Comparison of ENCODE assay signal across 8 mouse cellular contexts in the genomic region with DNA sequence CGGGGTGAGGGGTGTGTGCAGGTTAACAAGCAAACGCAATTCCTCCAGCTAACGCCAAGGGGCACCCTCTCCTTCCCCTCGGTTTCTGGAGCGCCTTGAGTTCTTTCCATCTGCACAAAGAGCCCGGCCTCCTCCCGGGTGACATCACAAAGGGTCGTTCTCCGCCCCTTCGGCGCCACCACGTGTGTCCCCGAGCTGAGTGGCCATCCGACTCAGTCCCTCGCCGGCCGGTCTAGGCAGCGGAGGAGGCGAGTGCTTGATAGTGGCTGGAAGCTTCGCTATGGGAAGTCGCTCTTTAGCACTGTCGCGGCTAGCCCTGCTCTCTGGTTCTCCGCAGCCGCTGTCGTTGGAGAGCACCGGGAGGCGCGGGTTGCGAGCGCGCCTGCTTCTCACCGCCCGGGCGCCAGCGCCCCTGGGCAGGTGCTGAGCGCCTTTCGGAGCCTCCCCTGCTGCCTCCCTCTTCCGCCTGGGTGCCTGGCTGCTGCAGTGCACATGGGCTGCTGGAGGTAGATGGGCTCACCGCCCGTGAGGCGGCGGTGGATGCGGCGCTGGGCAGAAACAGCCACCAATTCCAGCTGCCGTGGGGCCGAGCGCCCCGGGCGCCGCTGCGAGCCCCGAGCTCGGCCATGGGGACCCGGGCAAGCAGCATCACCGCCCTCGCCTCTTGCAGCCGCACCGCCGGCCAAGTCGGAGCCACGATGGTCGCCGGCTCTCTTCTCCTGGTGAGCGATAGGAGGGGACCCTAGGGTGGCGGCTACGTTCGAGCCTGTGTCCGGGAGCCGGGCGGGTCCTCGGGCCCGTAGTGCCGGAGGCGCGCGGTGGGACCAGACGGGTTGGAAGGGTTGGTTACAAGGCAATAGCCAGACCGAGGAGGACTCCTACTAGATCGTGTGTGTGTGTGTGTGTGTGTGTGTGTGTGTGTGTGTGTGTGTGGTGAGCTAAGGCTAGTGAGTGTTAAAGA. TPM values are rescaled to one million over a fixed set of nuclear protein-coding genes. Genes with fewer than 3 reads are reported as not detected.
DNase-seq lines count a peak whose midpoint lies in the region; ATAC-seq and TF ChIP-seq lines count a peak whose summit lies in the region.

A gene (plus strand): TSS at position 185 of the 961 bp plus-strand sequence.

- under 1% methylated on average over 80 of the region's 80 CpGs for WGBS in heart, embryonic 13.5 days
- under 1% methylated on average over 79 of the region's 80 CpGs for WGBS in liver, embryonic 11.5 days

- no peaks in the 10 kb centered on the region for H3K79me3 ChIP-seq in C2C12 (ENCODE audit: low read depth)

- peak within 1 kb of the TSS; percentile 13; the same call in 1 of the 2 replicates for H3K27ac ChIP-seq in heart, embryonic 13.5 days (replicated peaks)
- H3K27ac ChIP-seq in liver, embryonic 11.5 days (ENCODE audit: low read depth, low read length), result peak within 1 kb of the TSS; percentile 71

- H3K27me3 ChIP-seq in C2C12 (ENCODE audit: control insufficient read depth, insufficient read depth, insufficient read length), result peaks cover 3% of the 10 kb centered on the region
- peaks cover 37% of the 10 kb centered on the region for H3K27me3 ChIP-seq in heart, embryonic 13.5 days (replicated peaks)
- H3K27me3 ChIP-seq in liver, embryonic 11.5 days (replicated peaks; ENCODE audit: control insufficient read depth, insufficient read depth, low read length), result no peaks in the 10 kb centered on the region
- peaks cover 6% of the 10 kb centered on the region for H3K27me3 ChIP-seq in myocyte (ENCODE audit: control insufficient read depth, insufficient read depth, insufficient read length)

- peak within 1 kb of the TSS; percentile 87 for H3K9ac ChIP-seq in heart, embryonic 13.5 days
- peak within 1 kb of the TSS; percentile 95 for H3K9ac ChIP-seq in liver, embryonic 11.5 days (ENCODE audit: low read depth, low read length)

- peak; percentile 68 for TF ChIP-seq CTCF in C2C12 (IDR thresholded peaks at IDR 0.05; ENCODE audit: control insufficient read depth, insufficient read depth, insufficient read length)

- TF ChIP-seq POLR2A in myocyte (IDR thresholded peaks at IDR 0.05; ENCODE audit: insufficient read length, low read depth), result peak; percentile 68

- peak; percentile 90 for DNase-seq in c-Kit-positive CD71-negative TER-119-negative erythroid progenitor cells, embryonic 14.5 days (ENCODE audit: low read depth)
- peak; percentile 50 for DNase-seq in fibroblast of lung, adult 2 months (ENCODE audit: low read depth)
- peak; percentile 95 for DNase-seq in kidney, postnatal 10 days
- peak; percentile 87 for DNase-seq in liver, embryonic 11.5 days (ENCODE audit: low spot score)
- DNase-seq in spleen, postnatal 4 days (ENCODE audit: low spot score in 2 of 2), result peak; percentile 83 to 90

- peaks cover 11% of the 10 kb centered on the region; the same call in 1 of the 2 replicates for H3K4me1 ChIP-seq in heart, embryonic 13.5 days
- H3K4me1 ChIP-seq in liver, embryonic 11.5 days (replicated peaks; ENCODE audit: control insufficient read depth, insufficient read depth, low read length), result no peaks in the 10 kb centered on the region

- H3K9me3 ChIP-seq in heart, embryonic 13.5 days, result no peaks in the 10 kb centered on the region
- H3K9me3 ChIP-seq in liver, embryonic 11.5 days (ENCODE audit: control insufficient read depth, low read length), result no peaks in the 10 kb centered on the region

- H3K4me2 ChIP-seq in heart, embryonic 13.5 days, result peak within 1 kb of the TSS; percentile 99
- peak within 1 kb of the TSS; percentile 88 for H3K4me2 ChIP-seq in liver, embryonic 11.5 days
- peak within 1 kb of the TSS; percentile 85 for H3K4me2 ChIP-seq in myocyte (ENCODE audit: low read depth)

- peak; percentile 74; the same call in 1 of the 2 replicates for ATAC-seq in heart, embryonic 13.5 days (ENCODE audit: extremely low read depth, insufficient number of reproducible peaks, low FRiP score, low TSS enrichment)
- peak; percentile 91 for ATAC-seq in liver, embryonic 11.5 days (replicated peaks; ENCODE audit: low FRiP score)

- H3K79me2 ChIP-seq in C2C12 (ENCODE audit: control insufficient read depth, insufficient read depth) (no peaks in the 10 kb centered on the region), myocyte (ENCODE audit: control insufficient read depth, insufficient read depth) (no peaks in the 10 kb centered on the region)

- H3ac ChIP-seq in C2C12 (ENCODE audit: control insufficient read depth, insufficient read length, low read depth) (peak within 1 kb of the TSS; percentile 95), myocyte (ENCODE audit: control insufficient read depth, insufficient read length) (peak within 1 kb of the TSS; percentile 53)

- H3K36me3 ChIP-seq in C2C12 (ENCODE audit: control insufficient read depth, insufficient read depth) (no peaks in the 10 kb centered on the region), myocyte (ENCODE audit: control insufficient read depth, insufficient read depth) (no peaks in the 10 kb centered on the region)
- H3K36me3 ChIP-seq in heart, embryonic 13.5 days, result no peaks in the 10 kb centered on the region
- H3K36me3 ChIP-seq in liver, embryonic 11.5 days (ENCODE audit: control insufficient read depth, insufficient read depth, low read length), result peaks cover 2% of the 10 kb centered on the region; the same call in 1 of the 2 replicates

- H3K4me3 ChIP-seq in C2C12 (ENCODE audit: insufficient read depth, poor library complexity, severe bottlenecking) (peak within 1 kb of the TSS; percentile 48), myocyte (peak within 1 kb of the TSS; percentile 32)
- H3K4me3 ChIP-seq in heart, embryonic 13.5 days, result peak within 1 kb of the TSS; percentile 69
- H3K4me3 ChIP-seq in liver, embryonic 11.5 days (ENCODE audit: low read depth, low read length), result peak within 1 kb of the TSS; percentile 92

TF ChIP-seq in C2C12, 6 proteins besides CTCF, POLR2A, EP300 and RAD21:
- no peak for TF ChIP-seq FOSL1 (IDR thresholded peaks at IDR 0.05; ENCODE audit: insufficient read depth, low read length, poor library complexity, severe bottlenecking)
- TF ChIP-seq MAX (IDR thresholded peaks at IDR 0.05), result peak; percentile 86
- no peak for TF ChIP-seq MYOD1 (IDR thresholded peaks at IDR 0.05; ENCODE audit: control insufficient read depth, insufficient read length, low read depth)
- TF ChIP-seq USF1 (IDR thresholded peaks at IDR 0.05; ENCODE audit: low read depth), result peak; percentile 57
- no peak for TF ChIP-seq CEBPB (IDR thresholded peaks at IDR 0.05; ENCODE audit: low read depth)
- no peak for TF ChIP-seq MYOG (IDR thresholded peaks at IDR 0.05; ENCODE audit: control insufficient read depth, extremely low read depth, insufficient read length)

TF ChIP-seq in myocyte, 11 proteins besides CTCF, POLR2A, EP300 and RAD21:
- TF ChIP-seq MYOD1 (IDR thresholded peaks at IDR 0.05; ENCODE audit: control insufficient read depth in 1 of 3, insufficient read length in 2 of 3, low read depth in 2 of 3), result peak in 1 of 3 experiments; percentile 7
- no peak for TF ChIP-seq POLR2AphosphoS2 (IDR thresholded peaks at IDR 0.05; ENCODE audit: insufficient read length, low read depth)
- TF ChIP-seq REST (IDR thresholded peaks at IDR 0.05; ENCODE audit: insufficient read depth, insufficient read length), result no peak
TF ChIP-seq in myocyte: peak in this region for 1.

RNA-seq across cellular contexts. Expression of the gene that starts here (rescaled TPM):
- polyA plus RNA-seq in C2C12 (2012; fragmentation: generic; extraction: Trizol) (4.6 TPM), myocyte (2012; fragmentation: generic; extraction: Trizol) (2.6 TPM)
- polyA plus RNA-seq in heart, embryonic 13.5 days (2015; fragmentation: Nextera tagmentation; extraction: Ambion mirVana), result 9.6 and 10.4 TPM in 2 replicates
- polyA plus RNA-seq in liver, embryonic 11.5 days (2014; fragmentation: Nextera tagmentation; extraction: Ambion mirVana), result 30.8 and 36.0 TPM in 2 replicates

Comparison
In these comparisons a context has a peak if more than half of its experiments do, and no peak if none do; other contexts are left out.
1. Peak in every context shown above with its lines: DNase-seq, ATAC-seq, H3K4me3 ChIP-seq and H3K27ac ChIP-seq.
2. H3K4me3 ChIP-seq: peak in every context shown above with its lines; median percentile 92 in liver, embryonic 11.5 days; 69 in heart, embryonic 13.5 days; 48 in C2C12; 32 in myocyte.